Mouse (Mus musculus): ENCODE results near the gene Slc6a1. TPM values are rescaled to one million over a fixed set of nuclear protein-coding genes. Genes with fewer than 3 reads are reported as not detected.
A peak's percentile ranks its signal among the peaks of the same experiment; 100 is the strongest.
"Not testable (repeated sequence)": the region's sequence is repeated elsewhere in the genome, so short reads cannot be mapped to it uniquely, and the experiment has no call there.

Gene Slc6a1
- total RNA-seq, 2 experiments from 2014 or later: 0.17 to 0.23 TPM

DNA sequence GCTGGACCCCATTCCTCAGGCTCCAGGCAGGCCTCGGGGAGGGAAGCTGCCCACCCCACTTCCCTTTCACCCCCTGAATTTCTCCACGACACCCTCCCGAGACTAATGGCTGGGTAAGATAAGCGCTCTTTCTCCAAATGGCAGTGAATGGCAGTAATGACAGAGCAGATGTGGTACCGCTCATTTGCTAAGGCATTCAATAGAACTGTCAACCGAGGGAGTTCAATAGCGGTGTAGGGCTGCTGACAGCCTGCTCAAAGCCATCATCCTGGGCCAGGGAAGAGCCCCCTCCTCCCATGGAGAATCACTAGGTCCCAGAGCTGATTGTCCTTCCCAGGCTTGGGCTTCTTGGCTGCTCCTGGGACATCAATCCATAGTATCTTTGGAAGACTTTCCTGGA lies 6.7 kb downstream of the Slc6a1 start:
- DNase-seq (ENCODE audit: low spot score): no peak

DNA sequence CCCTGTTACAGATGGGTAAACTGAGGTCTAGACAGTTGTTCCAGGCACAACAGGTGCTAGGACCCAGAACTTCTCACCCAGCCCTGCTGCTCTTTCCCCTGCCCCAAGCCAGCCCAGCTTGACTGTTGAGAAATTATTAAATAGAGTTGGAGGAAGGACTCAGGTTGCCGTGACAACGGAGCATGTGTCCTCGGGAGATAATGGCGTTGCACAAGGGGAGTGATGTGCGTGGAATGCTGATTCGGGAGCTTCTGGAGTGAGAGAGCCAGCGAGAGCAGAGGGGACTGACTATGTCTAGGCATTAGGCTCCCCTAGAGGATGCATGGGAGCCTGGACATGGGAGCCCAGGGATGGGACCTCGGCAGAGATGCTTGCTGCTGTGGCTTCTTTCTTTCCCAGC lies 7.7 kb downstream of the Slc6a1 start:
- no peak for DNase-seq (ENCODE audit: low spot score)

DNA sequence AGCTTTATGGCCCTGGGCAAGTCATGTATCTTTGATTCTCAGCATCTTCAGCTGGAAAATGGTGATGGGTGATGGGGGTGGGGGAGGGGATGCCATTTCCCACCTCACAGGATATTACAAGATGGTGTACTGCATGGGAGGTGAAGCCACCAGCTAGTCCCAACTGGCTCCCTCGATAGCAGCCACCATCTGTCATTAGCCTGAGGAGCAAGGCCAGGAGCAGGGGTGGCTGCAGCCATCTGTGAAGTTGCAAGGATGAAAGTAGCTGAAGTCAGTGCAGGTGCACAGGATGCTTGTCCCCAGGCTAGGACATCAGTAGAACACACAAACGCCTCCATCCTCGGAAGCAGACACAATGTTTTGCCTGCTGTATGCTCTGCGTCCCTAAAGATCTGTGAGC lies 8.5 kb downstream of the Slc6a1 start:
- DNase-seq (ENCODE audit: low spot score): no peak

DNA sequence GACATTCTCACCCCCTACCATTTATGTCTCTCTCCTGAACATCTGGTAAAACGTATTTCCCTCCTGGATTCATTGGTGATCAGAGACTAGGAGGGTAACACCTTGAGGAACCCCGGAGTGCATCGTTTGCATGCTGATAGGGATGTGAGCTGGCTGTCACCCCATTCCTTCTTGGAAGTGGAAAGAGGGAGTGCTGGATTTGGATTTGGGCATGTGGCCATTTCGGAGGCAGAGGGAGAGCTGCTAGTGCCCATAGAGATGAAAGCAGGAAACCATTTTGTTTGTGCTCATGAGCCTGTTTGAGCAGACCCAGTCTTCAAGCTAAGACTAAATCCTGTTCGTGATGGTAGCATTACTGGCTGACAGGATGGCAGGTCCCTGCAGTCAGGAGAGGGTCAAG lies 9.0 kb downstream of the Slc6a1 start:
- DNase-seq (ENCODE audit: low spot score): no peak

DNA sequence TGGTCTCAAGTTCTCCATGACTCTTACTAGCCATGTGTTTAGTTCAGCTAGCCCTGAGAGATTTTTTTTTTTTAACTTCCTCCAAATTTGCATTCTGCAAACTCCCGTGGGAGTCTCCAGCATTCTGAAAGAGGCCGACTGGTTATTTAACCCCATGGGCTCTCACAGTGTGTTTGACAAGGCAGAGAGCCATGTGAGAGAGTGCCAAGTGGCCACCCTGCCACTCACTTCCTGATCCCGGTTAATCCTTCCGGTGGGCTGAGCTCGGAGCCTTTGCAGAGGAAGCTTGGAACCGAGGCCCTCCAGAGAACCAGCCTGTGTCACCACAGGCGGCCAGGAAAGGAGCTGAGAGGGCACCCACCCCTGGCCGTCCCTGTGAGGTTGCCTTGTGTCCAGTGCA lies 11.1 kb downstream of the Slc6a1 start:
- DNase-seq (ENCODE audit: low spot score): no peak

DNA sequence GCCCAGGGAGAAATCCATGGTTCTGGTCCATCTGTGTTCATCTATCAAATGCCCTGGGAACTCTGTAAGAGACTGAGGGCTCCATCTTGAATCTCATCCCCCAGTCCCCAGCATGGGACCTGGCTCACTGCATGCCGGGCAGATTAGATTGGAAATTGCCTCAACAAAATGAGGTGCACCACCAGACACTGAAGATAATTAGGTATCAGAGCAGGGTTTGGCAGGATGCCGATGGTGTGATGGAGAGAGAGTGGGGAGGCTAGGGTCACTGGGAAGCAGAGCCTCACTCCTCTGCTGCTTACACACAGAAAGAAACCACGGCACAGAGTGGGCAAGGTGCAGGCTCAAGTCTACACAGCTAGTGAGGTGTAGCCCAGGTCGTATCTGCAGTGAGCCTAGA lies 12.7 kb downstream of the Slc6a1 start:
- no peak for DNase-seq (ENCODE audit: low spot score)

DNA sequence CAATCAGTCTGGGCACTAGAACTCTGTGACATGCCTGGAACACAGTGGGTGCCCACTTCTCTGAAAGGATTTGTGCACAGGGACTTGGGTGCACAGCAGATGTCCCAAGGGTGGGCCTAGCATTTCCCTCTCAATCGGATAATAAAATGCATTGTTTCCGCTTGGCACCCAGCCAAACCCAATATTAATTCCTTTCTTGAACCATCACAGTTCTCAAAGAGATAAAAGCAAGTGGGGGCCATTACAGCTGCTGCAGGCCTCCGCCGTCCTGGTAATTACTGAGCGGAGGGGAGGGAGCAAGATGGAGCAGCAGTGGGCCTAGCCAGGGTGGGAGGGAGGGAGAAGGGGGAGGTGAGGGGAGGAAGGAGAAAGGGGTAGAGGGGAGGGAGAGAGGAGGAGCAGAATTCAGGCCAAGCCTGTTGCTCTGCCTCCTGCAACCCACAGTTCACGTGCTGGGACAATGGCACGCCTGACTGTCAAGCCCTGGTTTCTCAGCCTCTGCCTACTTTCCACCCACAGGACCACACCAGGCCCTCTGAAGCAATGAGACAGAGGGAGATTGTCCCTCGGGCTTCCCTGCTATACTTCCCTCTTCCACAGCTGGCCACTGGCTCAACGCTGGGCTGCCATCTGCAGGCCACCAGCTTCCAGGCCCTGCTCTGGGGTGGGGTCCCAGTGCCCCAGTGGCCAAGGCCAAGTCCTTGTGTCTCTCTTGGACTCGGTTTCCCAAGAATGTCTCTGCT lies 15.0 kb downstream of the Slc6a1 start:
- no peak for DNase-seq (ENCODE audit: low spot score)

DNA sequence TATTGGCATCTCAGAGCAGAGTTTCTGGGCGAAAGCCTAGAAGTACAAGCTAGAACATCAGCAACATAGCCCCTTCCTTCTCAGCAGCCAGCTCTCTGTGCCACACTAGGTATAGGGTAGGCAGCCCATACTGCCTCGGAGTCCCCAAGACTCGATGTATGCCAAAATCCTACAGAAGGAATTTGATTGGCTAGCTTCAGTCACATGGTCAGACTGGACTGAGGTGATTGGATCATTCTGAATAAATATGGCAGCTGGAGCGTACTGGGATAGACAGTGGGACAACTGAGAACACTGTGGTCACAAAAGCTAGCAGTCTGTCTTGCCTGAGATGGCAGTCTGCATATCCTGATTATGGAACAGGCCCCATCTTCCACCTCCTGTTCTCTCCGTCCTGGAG lies 17.3 kb downstream of the Slc6a1 start:
- no peak for DNase-seq (ENCODE audit: low spot score)

DNA sequence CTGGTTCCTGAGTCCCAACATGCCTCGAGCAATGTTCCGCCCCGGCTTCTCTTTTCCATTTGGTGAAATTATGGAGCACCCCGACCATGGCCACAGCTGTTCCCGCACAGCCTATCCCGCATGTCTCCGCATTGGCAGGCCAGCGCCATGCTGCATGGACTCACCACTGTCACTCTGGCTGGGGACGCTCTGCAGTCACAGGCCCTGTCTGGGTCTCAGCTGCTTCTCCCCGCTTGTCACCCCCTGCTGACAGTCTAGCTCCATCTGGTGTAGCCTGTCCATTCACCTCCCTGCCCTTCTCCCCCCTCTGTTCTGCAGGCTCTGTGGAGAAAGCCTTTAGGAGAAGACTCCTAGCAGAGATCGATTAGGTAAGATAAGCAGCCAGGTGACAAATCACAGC lies 18.3 kb downstream of the Slc6a1 start:
- no peak for DNase-seq (ENCODE audit: low spot score)

DNA sequence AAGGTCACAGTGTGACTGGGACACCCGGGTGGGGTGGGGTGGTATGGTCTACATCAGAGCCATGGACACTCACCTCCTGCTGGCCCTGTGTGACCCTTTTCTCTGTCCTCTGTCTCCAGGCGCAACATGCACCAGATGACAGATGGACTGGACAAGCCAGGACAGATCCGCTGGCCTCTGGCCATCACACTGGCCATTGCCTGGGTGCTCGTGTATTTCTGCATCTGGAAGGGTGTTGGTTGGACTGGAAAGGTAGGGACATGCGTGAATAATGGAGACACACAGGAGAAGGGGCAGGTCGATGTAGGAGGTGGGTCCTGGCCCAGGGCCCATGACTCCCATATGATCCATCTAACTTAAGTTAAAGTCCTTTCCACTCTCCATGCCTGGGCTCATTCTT lies 22.2 kb downstream of the Slc6a1 start:
- DNase-seq (ENCODE audit: low spot score): no peak

DNA sequence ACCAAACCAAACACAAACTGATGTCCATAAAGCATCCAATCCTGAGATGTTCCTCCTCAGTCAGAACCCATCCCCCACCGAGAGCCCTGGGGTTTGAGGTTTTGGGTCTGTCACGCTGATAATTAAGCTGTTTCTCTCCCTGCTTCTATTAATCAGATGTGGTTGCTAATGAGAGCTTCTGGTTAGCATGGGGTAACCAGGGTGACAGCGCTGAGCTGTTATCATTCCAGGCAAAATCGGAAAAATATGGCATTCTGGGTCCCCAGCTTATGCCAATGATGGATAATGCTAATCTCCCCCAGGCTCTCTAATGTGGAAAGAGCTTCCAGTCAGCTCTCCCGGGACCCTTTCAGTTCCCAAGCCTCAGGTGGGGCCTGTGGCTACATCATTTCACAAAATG lies 38.1 kb downstream of the Slc6a1 start:
- no peak for DNase-seq (ENCODE audit: low spot score)

DNA sequence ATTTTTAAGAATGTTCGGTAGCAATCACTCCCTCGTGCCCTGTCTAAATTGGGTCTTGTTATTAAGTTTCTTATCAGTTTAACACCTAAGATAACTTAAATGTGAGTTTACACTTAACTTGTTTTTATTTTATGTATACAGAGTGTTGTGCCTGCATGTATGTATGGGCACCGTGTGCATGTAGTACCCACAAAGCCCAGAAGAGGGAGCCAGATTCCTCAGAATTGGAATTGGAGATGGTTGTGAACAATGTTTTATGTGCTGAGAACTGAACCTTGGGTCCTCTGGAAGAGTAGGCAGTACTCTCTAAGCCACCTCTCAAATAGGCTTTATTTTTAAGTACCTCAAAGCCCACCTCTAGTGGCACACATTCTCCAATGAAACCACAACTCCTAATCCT lies 38.7 kb downstream of the Slc6a1 start:
- no peak for DNase-seq (ENCODE audit: low spot score)

DNA sequence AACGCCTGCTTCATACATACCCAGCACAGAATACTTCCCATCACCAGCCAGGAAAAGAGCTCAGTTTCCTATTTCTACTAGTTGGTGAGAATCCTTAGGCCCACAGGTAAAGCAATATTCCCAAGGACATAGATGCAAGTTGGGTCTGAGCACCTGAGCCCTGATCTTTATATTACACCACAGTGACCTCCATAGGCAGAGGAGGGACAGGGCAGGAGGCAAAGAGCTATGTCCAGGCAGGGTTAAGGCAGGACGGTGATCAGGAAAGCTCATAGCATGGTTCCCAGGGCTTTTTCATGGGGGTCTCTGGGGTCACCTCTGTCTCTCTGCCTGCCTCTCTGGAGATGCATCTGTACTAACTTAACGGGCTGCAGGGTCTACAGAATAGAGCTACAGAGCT lies 40.5 kb downstream of the Slc6a1 start:
- no peak for DNase-seq (ENCODE audit: low spot score)

DNA sequence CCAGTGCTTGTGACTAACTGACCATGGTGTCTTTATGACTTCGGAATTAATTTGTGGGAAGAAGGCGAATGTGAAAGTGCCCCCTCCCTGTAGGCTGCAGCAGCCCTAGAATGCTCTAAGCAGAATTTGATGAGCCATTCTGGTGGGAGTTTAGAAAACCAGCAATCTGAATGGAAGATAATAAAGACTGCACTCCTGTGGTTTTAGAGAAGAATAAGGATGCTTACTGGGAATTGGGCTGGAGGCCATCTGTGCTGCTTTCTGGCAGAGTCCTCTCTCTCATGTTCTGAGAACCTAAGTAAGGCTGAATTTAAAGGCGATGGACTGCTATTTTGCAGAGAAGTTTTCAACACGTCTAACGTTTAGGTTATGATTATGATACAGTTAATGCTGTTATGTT lies 42.4 kb downstream of the Slc6a1 start:
- DNase-seq (ENCODE audit: low spot score): no peak

DNA sequence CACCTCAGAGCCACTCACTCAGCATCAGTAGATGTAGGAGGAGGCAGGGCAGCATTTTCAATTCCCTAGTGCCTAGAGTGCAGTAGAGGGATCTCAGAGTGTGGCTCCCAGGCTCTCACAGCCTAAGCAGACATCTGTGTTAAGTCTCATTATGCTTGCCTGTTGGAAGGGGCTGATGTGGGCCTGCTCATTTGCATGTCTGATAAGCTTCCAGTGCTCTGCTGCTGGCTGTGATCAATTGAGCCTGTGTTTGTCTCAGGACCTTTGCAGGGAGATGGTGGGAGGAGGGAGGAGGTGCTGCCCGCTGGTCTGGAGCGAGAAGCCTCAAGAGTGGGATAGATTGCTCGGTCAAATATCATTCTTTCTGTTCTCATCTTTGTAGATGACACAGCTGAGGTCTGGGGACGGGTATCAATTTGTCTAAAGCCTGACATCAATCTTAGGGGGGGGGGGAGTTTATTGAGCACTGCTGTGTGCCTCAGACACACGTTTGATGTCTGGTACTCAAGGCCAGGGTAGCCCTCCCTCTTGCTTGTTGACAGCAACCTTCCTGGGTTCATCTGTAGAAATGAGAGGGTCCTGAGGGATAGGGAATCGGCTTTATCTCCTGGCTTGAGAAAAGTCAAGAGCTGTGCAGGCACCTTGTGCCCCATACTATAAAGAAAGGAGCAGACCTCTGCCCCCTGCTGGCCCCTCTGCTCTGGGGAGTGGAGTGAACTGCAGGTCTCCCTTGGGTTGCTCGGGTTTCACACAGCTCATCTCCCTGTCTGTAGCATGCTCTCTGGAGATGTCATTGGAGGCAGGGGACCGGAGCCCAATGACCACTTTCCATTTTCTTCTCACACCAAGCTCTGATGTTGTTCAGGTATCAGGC lies 47.4 kb downstream of the Slc6a1 start:
- no peak for DNase-seq (ENCODE audit: low spot score)

DNA sequence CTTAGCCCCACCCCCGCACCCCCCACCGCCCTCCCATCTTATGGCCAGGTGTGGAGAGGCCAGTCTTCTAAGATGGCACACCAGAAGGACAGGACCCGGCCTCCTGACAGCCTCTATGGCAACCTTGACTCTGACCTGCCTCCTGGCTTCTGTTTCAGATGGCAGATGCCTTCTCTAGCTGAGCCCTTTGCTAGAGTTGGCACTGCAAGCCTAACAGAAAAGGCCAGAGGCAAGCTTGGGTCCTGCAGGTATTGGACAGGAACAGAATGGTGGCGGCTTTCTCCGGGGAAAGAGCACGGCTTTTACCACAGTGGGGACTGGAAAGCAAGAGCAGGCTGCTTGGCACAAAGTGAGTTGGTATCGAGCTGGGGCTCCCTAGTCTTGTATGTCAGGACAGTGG lies 49.5 kb downstream of the Slc6a1 start:
- no peak for DNase-seq (ENCODE audit: low spot score)

DNA sequence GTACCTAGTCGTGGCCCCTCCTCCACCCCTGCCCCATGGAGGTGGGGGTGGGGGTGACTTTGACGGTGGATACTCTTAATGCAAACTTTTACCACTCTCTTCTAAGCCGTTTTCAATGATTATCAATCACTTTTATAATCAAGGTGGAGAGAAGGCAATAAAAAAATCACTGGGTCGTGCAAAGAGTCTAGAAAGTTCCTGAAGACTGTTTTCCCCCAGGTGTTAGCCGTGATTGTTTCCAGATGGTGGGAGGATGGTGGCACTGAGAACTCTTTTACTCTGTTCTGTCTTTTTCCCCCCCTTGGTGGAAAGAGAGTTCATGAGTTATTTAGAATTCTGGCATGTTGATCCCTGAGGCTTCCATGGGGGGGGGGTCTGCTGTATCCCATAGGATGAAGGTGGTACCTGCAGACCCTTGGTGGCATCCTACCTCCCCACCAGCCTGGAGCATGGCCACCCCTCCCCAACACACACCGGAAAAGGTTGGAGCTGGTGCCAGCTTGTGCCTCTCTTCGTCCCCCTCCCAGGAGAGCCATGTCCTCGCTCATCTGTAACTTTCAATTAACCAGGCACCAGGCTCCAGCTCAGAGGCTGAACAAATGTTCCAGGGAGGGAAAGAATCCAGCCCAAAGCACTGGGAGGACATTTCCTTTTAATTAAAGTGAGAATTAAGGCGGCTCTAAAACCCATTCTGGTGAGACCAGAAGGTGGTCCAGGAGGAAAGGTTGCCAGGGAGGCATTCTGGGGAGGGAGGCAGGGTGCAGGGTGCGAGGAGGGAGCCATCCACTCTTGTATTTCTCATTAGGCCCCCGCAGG lies 53.9 kb downstream of the Slc6a1 start:
- DNase-seq (ENCODE audit: low spot score): no peak

DNA sequence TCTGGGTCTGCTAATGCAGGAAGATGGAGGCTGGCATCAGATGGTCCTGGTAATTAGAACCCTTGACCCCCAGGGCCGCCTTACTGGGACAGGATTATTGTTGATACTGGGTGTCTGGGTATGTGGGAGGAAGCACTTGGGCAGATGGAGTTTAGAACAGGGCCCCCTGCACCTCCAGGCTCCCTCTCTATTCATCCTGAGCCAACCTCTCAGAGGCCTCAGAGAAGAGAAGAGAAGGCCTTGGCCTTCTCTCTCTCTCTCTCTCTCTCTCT lies 54.4 kb downstream of the Slc6a1 start:
- DNase-seq (ENCODE audit: low spot score): no peak

DNA sequence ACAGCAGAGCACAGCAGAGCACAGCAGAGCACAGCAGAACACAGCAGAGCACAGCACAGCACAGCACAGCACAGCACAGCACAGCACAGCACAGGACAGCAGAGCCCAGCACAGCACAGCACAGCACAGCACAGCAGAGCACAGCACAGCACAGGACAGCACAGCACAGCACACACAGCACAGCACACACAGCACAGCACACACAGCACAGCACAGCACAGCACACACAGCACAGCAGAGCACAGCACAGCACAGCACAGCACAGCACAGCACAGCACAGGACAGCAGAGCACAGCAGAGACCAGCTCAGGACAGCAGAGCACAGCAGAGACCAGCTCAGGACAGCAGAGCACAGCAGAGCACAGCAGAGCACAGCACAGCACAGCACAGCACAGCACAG lies 58.9 kb downstream of the Slc6a1 start:
- not testable (repeated sequence) for DNase-seq (ENCODE audit: low spot score)

DNA sequence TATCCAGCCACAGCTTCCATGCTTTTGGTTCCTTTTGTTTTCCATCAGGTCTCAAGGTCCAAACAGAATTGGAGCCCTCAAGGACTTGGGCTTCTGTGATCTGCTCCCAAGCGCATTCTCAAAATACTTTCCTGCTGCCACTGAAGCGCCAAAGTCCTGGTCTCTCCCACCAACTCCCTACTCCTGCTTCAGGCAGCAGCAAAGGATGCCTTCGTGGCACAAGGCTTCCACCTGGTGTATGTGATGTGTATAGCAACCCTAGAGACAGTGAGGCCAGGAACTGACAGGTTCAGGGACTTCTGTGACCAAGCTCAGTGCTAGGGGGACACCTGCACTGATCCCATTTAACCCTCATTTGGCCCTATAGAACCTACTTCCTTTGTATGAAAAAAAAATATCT lies 61.3 kb downstream of the Slc6a1 start:
- peak; percentile 29 for DNase-seq (ENCODE audit: low spot score)

DNA sequence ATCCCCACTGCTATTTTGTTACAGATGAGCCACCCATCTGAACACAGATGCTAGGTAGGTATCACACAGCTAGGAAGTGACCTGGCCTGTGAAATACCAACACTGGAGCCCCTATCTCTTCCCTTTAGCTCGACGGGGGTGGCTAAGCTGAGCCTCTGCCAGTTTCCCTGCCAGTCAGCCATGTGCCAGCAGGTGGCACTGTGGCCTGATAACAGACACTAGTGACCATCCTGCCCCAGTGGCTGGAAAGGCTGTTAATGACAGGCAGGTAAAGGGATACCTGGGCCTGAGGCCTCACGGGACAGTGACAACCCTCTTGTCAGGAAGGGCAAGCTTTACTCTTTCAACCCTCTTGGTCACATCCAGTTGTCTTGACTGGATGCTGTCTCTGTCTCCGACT lies 62.7 kb downstream of the Slc6a1 start:
- DNase-seq (ENCODE audit: low spot score): peak; percentile 41

All from gastrocnemius, adult 18-20 months (tissue).